Mouse (Mus musculus) erythroblast, embryonic 14.5 days (primary cell): ENCODE results near the gene Tmem219.

ENCODE experiments used
- GATA1 ChIP-seq: IDR thresholded peaks from 2 replicates; pipeline ENCODE4 v1.6.1; 2012; ENCODE audit warnings: low read length, inconsistent platforms, mixed read lengths
- TAL1 ChIP-seq: IDR thresholded peaks from 3 replicates; pipeline ENCODE4 v1.6.1; 2012; ENCODE audit warnings: low read length, inconsistent platforms, mixed read lengths

DNA sequence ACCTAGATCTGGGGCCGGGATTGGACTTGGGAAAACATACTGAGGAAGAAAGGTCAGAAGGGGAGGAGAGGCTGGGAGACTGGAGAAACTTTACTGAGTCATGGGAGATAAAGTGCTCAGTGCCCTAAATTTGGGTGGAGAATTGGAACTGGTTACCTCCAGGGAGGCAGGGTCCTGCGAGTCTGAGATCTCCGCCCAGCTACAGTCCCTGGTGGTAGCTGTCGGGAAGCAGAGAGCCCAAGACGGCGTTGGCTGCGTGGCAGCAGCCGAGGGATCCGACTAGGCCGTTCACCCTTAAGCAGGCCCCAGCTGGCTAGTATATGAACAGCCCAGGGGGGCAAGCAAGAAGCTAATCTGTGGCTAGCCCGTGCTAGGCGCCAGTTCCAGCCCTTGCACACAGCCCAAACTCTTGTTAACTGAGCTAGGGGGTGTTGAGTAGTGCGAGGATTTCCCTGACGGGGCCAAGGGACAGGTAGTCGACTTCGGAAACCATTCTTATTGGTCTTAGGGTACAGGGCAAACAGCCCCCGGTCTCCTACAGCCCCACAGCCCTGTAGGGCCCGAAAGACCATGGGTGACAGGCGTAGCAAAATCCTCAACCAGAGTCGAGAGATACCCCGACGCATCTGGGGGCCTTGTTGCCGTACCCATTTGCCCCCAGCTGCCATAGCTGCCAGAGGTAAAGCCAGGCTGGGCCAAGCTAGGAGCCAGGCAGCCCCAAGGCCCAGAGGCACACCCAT is 52.8 kb downstream of the Tmem219 start:
- no peak for TF ChIP-seq GATA1
- no peak for TF ChIP-seq TAL1
